Mouse (Mus musculus) thymus, adult 2 months (tissue): ENCODE measurements around the gene Comt. TPM values are rescaled to one million over a fixed set of nuclear protein-coding genes. Genes with fewer than 3 reads are reported as not detected.

Experiments used
- DNase-seq: peaks from one replicate; pipeline ENCODE4 v3.0.0; 2021
- H3K27ac ChIP-seq: fragments of 200-500 bp; 2 replicates; pipeline ENCODE4 v1.5.1; 2012; ENCODE audit warnings: low read length, control low read depth; ENCODE audit not compliant: control insufficient read depth, insufficient read depth
- H3K27me3 ChIP-seq: fragments of 200-500 bp; 2 replicates; pipeline ENCODE4 v1.6.1; 2012; ENCODE audit warnings: mild to moderate bottlenecking, low read length, moderate library complexity, mixed read lengths; ENCODE audit not compliant: control insufficient read depth, insufficient read depth
- H3K36me3 ChIP-seq: fragments of 200-500 bp; 2 replicates; pipeline ENCODE4 v1.6.1; 2012; ENCODE audit warnings: mild to moderate bottlenecking, low read length, moderate library complexity; ENCODE audit not compliant: control insufficient read depth, insufficient read depth
- H3K4me1 ChIP-seq: fragments of 200-500 bp; replicated peaks from 2 replicates; pipeline ENCODE4 v1.6.1; 2012; ENCODE audit warnings: low read length; ENCODE audit not compliant: control insufficient read depth, insufficient read depth
- H3K4me3 ChIP-seq: fragments of 200-500 bp; 2 replicates; pipeline ENCODE4 v1.5.1; 2012; ENCODE audit warnings: mild to moderate bottlenecking, low read length, control low read depth, moderate library complexity; ENCODE audit not compliant: control insufficient read depth, insufficient read depth
- CTCF ChIP-seq: fragments of 200-500 bp; IDR thresholded peaks from 2 replicates; pipeline ENCODE4 v1.5.1; 2012; ENCODE audit warnings: mild to moderate bottlenecking, control low read depth, low read length, moderate library complexity, borderline replicate concordance; ENCODE audit not compliant: control insufficient read depth, poor library complexity, insufficient read depth; ENCODE audit errors: extremely low read depth
- POLR2A ChIP-seq: fragments of 200-500 bp; IDR thresholded peaks from 2 replicates; pipeline ENCODE4 v1.6.1; 2012; ENCODE audit warnings: mild to moderate bottlenecking, low read length, control low read depth, moderate library complexity; ENCODE audit not compliant: control insufficient read depth, poor library complexity, insufficient read depth; ENCODE audit errors: extremely low read depth
- WGBS: fragments of 180-500 bp; shearing (Covaris S2); methylation state at CpG from one replicate; pipeline ENCODE4 v1.1.7; 2018; 5-methylcytosine and 5-hydroxymethylcytosine counted together
- polyA plus RNA-seq: library from polyadenylated mRNA; depleted of rRNA; stranded (reverse); fragments of >200 nt; gene quantifications from 2 replicates; pipeline ENCODE4 v1.2.3, GENCODE M21; 2012

The Comt gene
- polyA plus RNA-seq, 1 experiment: 108 TPM

DNA sequence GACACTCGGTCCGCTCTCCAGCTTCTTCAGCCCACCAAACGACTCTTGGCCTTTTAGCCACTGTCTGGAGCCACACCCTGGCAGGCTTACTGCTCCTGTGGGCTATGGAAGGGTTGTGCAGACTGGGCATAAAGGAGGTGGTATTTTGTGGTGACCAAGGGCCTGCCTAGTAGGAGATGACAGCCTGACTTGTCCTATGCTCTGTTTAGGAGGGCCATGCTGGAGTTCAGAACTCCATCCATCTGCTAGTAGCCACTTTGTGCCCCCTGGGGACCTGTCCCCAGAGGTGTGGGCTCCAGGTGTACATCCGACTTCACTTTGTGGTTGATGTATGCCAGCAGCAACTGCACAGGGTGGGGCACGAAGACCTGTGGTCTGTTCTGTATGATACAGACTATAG, 33.1 kb downstream of the Comt start:
- no peak for DNase-seq
- TF ChIP-seq CTCF: no peak
- TF ChIP-seq POLR2A: no peak
- Histone ChIP-seq H3K4me3 (no peak overlapping the region), H3K27ac (no peak overlapping the region), H3K27me3 (no peaks in the 10 kb centered on the region), H3K36me3 (peaks cover 6% of the 10 kb centered on the region; the same call in 1 of the 2 replicates), H3K4me1 (peaks cover 29% of the 10 kb centered on the region)
- 60% methylated on average over 5 of the region's 5 CpGs for WGBS

DNA sequence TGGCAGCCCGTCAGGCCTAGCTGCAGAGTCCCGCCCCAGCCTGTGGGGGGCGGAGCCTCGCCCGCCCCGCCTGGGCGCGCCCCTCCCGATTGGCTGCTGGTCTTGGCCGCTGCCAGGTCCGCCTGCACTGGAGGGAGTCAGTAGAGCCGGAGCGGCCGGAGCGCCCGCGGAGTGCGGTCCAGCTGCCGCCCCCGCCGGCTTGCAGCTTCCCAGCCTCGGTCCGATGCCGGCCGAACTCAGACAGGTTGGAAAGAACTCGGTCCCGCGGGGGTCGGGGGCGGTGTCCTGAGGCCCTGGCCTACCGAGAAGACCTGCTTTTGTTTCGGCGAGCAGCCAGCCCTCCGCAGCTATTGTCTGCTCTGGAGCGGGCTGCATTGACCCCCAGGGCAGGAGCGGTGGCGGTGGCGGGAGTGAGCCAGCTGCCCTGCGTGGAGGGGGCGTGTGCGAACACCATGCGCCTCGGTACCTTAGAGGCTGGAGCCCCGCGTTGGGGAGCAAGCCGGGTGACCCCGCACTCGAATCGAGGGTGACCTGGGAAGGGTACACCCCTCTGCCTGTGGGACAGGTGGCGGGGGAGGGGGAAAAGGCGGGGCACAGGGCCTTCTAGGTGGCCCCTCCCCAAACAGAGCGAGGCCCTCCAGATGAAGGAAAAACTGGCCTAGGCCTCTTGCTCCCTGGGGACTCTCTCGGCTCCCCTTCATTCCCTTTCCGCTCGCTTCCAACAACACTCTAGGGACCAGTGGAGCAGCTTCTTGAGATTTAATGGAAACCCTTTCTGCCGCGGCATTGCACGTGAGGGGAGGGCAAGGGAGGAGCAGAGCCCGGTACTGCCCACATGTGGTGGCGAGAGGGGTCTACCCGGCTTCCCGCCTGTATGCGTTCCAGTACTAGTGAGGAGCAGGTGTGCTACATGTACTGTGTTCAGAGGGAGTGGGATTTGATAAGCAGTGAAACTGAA, 33.9 kb downstream of the Comt start:
- H3K36me3 ChIP-seq: peaks cover 6% of the 10 kb centered on the region; the same call in 1 of the 2 replicates
- H3K27me3 ChIP-seq: no peaks in the 10 kb centered on the region
- WGBS: under 1% methylated on average over 63 of the region's 63 CpGs
- peaks cover 38% of the 10 kb centered on the region for H3K4me1 ChIP-seq
- H3K27ac ChIP-seq: no peak overlapping the region
- TF ChIP-seq CTCF (peak; percentile 67; the same call in 1 of the 2 replicates), POLR2A (no peak)
- H3K4me3 ChIP-seq: peak overlapping the region; percentile 98
- peak; percentile 87 for DNase-seq

DNA sequence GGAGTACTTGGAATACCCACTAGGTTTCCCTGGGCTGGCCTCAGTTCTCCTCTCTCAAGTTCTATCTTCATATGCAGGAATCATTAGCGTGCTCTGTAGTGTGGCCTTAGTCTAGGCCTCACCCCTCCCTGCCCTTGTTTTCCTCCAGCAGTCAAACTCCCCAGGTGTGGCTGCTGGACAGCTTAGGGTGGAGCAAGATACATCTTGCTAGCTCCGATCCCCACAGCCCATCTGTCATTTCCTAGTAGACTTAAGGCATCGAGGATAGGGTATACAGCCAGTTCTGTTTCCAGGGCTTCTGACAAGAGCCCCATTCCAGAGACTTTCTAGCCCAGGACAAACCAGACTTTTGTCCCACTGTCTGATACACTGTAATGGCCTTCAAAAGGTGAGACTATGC, 34.9 kb downstream of the Comt start:
- no peak for TF ChIP-seq CTCF
- no peak for TF ChIP-seq POLR2A
- no peak overlapping the region for H3K4me3 ChIP-seq
- H3K27ac ChIP-seq: no peak overlapping the region
- H3K4me1 ChIP-seq: peaks cover 44% of the 10 kb centered on the region
- WGBS: 92% methylated on average over 3 of the region's 3 CpGs
- H3K36me3 ChIP-seq: no peaks in the 10 kb centered on the region
- H3K27me3 ChIP-seq: no peaks in the 10 kb centered on the region
- DNase-seq: no peak

DNA sequence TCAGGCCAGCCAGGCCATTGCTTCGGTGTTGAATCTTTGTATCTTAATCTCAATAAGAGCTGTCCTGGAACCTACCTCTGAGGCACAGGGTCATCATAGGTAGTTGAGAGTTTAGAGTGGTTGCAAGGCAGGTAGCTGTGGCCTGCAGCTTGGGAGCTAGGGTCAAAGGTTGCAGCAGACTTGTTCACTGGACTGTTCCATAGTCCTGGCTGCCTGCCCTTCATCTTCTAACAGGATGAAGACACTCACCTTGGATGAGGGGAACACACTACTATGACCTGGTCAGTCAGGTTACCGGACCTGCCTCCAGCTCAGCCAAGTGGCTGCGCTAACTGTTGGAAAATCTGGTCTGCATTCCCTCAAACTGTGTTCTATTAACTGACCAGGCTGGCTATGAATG, 35.5 kb downstream of the Comt start:
- peaks cover 44% of the 10 kb centered on the region for H3K4me1 ChIP-seq

DNA sequence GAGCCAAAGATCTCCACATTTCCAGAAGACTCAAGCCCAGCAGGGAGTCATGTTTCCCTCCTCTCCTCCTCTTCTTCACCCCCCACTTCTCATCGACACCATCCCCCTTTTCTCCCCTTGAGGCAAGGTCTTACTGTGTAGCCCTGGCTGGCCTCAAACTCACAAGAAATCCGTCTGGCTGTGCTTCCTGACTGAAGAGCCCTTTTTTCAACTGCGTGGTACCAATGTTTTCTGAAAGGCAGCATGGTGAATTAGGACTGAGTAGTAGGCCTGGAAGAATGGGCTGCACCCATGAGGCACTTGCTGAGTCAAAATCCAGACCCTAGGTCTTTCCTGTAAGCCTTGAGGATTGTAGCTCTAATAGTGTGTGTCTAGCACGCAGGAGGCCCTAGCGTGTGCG, 36.3 kb downstream of the Comt start:
- WGBS: 97% methylated on average over 6 of the region's 6 CpGs
- H3K27me3 ChIP-seq: no peaks in the 10 kb centered on the region

More for the DNA sequence above, 35.5 kb downstream of the Comt start:
- no peak for DNase-seq
- TF ChIP-seq POLR2A (no peak), CTCF (no peak)
- H3K36me3 ChIP-seq: no peaks in the 10 kb centered on the region
- H3K4me3 ChIP-seq: no peak overlapping the region
- no peaks in the 10 kb centered on the region for H3K27me3 ChIP-seq
- no peak overlapping the region for H3K27ac ChIP-seq
- 97% methylated on average over 3 of the region's 3 CpGs for WGBS

DNA sequence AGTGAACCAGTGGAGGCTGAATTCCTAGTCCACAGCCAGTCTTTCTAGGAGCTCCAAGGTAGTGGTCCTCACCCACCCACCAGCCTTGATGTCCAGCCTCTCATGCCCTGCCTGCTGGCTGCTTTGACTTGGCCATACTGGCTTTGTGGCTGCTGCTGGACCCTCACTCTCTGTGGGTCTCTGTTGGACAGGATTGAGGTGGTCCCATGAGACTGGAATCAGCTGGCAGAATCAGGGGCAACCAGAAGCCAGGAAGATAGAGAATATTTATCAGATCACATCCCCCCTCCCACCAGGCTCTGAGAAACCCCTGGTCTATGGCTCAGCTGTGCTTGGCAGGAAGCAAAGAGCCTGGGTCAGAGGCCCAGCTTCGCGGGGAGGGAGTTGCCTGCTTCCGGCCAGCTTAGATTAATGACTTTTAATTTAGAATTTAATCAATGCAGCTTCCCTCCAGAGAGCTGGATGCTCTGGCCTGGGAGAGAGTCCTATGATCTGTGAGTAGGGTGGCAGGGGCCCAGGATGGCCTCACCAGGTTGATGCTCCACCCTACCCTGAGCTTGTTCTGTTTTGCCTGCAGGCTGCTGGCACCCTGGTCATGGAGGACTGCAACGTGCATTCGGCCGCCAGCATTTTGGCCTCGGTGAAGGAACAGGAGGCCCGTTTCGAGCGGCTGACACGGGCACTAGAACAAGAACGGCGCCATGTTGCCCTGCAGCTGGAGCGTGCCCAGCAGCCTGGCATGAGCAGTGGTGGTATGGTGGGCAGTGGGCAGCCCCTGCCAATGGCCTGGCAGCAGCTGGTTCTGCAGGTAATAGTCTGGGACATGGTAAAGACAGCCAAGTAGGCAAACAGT, 37.8 kb downstream of the Comt start:
- WGBS: 81% methylated on average over 14 of the region's 14 CpGs
- H3K4me3 ChIP-seq: no peak overlapping the region
- TF ChIP-seq CTCF (no peak), POLR2A (no peak)
- H3K4me1 ChIP-seq: peaks cover 48% of the 10 kb centered on the region
- H3K36me3 ChIP-seq: no peaks in the 10 kb centered on the region
- peak overlapping the region; percentile 59; the same call in 1 of the 2 replicates for H3K27ac ChIP-seq
- DNase-seq: no peak
- H3K27me3 ChIP-seq: no peaks in the 10 kb centered on the region

More for the DNA sequence above, 36.3 kb downstream of the Comt start:
- Histone ChIP-seq H3K4me1 (peaks cover 44% of the 10 kb centered on the region), H3K36me3 (no peaks in the 10 kb centered on the region), H3K4me3 (no peak overlapping the region), H3K27ac (no peak overlapping the region)
- no peak for DNase-seq
- TF ChIP-seq CTCF (no peak), POLR2A (no peak)
